Mouse (Mus musculus): ENCODE measurements around the gene Kif18b.
A peak's percentile ranks its signal among the peaks of the same experiment; 100 is the strongest.

Gene Kif18b

DNA sequence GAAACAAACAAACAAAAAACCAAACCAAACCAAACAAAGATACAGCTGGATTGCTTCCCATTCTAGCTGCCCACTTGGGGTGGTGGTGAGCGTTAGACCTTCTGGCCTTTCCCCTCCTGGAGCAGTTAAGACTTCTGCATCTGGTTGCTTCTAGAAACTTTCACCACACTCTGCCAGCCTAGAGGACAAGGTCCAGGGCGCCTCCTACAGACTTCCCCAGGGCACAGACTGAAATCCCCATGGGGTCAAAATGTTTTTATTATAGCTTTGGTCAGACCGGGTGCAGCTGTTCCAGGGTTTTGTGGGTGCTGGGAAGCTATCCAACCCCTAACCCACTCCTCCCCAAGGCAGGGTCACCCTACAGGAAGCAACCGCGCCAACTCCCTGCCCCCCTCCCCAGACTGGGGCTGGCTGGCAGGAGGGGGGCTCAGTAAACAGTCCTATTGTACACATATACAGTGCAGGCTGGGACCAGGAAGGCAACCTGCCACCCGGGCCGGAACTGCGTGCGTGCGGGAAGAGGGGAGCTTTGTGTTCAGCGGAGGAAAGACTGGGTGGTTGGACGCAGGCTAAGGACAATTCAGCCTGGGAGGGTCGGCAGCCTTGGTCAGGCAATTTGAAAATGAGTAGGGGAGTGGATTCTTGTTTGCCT is 14.2 kb upstream of the Kif18b start:
- no peak for DNase-seq (ENCODE audit: low spot score in 2 of 2)

DNA sequence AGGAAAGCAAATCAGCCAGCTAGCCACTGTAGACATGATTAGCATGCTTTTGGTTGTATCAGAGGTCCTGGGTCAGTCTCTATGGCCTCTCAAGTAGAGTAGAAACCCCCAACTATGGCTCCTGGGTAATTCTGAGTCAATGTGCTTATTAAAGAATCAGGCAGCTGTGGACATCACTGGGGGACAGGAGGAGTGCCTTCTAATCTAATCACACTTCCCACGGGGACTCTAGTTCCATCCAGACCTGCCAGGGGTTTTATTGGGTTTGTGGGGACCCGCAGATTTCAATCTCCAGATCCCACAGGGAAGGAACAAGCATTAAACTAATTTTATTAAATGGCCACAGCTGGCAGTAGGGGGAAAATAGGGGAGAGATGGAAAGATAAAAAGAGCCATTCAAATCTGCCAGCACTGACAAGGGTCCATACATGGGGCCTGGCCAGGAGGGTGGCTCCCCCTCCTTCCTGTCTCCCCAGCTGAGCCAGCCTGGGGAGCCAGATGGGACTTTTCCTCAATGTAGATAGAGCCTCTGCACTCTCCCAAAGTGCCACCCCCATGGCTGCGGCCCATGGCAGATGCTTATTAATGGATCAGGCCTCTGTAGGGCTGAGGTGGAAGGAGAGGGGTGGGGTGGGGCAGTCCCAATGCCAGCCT is 12.7 kb upstream of the Kif18b start:
- no peak for DNase-seq (ENCODE audit: low spot score in 2 of 2)

DNA sequence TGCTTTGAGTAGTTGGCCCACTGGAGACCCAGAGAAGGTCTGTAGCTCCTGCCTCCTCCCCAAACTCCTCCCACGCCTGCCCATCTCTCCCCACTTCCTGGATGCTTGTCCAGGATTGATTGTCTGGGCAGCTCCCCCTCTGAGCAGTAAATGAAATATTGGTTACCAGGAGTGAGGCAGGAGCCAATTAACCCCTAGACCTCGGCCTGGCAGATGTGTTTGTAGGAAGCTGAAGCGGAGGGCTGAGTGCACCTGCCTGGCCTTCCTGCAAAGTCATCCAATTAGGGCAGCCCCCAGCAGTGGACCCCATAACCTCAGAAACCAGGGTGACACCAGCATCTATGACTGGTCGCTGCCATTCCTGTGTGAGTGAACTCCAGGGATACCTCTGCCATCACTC is 11.3 kb upstream of the Kif18b start:
- no peak for DNase-seq (ENCODE audit: low spot score in 2 of 2)

DNA sequence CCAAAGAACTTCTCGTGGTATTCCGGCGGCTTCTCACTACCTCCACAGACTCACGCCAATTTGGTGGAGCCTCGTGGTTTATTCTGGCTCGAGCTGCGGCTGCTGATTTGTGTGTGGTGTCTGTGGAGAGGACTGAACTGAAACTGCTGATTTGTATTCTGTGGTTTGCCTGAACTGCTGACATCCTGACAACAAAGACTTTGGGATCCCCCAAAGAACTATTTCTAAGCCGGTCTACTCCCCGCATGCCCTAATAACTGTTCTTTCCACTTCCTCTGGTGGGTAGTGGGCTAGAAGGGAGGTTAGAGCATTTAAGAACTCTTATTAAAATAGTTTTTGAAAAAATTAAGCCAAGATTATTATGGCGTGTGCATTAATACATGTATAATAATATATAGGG is 5.7 kb upstream of the Kif18b start:
- DNase-seq (ENCODE audit: low spot score in 2 of 2): no peak

DNA sequence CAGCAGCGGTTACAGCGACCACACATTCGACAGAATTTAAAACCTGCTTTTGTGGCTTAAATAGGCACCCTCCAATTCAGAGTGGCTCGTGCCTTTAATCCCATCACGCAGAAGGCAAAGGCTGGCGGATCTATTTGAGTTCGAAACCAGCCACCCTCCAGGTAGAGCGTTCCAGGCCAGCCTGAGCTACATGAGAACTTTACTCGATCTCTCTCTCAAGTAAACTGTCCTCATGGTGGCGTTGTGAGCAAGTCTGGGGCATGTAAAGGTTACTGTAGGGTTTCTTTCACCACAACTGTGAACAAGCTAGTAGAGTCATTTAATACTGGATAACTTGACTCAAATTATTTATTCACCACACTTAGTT is 410 bp upstream of the Kif18b start:
- DNase-seq (ENCODE audit: low spot score in 2 of 2): no peak

DNA sequence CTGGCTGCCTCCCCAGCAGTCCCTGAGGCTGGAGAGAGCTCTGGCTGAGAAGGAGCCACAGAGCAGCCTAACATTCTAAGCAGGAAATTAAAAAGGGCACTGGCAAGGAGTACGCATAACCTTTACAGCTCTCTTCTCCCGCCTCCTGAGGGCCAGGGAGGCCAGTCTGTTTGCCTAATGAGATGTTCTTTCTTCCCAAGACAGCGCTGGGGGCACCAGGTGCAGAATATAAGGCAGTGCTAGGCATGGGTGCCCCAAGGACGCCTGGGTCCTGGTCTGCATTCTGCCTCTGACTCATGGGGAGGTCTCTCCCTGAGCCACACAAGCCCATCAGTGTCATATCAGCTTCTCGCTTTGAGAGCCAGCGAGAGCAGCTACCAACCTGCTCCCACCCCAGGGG is 3.4 kb downstream of the Kif18b start:
- DNase-seq (ENCODE audit: low spot score in 2 of 2): no peak

DNA sequence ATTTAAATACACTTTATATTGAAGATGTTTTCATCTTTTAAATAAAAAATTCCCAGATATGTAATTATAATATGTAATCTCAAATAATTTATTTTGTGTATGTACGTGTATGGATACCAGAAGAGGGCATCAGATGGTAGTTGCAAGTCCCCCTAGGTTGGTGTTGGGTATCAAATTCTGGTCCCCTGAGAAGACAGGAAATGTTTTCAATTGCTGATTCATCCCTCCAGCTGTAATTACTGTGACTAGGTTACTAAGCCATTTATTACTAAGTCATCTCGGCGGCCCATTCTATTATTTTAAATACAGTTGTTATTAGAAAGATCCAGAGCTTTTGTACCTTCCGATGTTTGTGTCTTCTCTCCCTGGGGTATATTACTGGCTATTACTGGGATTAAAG is 6.8 kb downstream of the Kif18b start:
- DNase-seq (ENCODE audit: low spot score in 2 of 2): no peak

DNA sequence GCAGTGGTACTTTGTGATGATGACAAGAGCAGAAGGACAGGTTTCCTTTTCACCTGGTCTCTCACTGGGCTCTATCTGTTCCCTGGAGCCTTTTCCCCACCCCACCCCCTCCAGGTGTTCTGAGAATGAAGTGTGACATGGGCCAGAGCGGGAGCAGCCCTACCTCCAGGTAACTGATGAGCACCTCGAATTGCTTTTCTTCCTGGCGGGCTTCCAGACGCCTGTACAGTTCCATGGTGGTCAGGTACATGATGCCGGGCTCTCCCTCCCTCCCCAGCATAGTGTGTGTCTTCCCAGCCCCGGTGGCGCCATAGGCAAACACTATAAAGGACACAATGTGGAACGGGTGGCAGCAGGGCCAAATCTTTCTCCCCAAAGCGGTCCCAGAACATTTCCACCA is 9.5 kb downstream of the Kif18b start:
- no peak for DNase-seq (ENCODE audit: low spot score in 2 of 2)

DNA sequence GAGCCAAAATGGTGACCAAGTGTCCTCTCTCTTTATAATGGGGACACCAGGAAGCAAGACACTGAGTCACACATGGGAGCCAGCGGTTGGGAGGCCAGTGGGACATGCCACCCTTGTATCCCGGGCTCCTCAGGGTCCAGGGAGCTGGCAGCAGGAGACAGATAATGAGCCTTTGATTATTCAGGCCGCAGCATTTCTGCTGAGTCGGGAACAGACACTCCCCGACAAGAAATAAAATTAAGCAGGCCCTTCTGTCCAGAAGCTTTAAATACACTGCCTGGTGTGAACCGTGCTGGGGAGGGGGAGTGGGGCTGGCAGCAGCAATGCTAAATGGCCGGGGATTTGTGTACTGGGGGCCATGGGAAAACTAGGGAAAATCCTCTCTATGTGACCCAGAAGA is 13.5 kb downstream of the Kif18b start:
- DNase-seq (ENCODE audit: low spot score in 2 of 2): no peak

DNA sequence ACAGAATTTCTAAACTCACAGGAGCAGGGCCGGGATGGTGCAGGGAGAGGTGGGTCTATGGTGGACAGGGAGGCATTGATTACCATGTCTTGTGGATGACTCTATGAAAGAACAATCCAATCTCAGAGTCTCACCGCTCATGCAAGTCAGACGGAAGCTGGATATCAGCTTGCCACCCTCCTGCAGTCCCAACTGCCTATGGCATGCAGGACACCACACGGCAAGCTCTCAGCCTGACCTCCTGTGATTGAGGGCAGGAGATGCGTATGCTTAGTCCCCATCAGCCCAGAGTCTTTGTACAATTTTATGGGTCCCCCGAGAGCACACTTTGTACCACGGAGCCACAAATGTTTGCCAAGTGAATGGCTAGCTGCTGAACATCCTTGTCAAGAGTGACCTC is 21.3 kb downstream of the Kif18b start:
- no peak for DNase-seq (ENCODE audit: low spot score in 2 of 2)

DNA sequence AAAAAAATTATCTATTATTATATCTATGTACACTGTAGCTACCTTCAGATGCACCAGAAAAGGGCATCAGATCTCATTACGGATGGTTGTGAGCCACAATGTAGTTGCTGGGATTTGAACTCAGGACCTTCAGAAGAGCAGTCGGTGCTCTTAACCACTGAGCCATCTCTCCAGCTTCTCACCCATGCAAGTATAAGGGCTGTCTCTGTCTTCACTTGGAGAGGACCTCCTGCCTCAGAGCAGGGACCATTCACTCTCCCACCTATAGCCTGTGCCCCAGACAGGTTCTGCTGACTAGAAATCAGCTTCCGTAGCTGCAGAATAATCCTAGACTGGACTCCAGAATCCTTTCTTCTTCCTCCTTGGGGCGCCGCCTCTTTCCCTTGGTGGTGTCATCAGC is 22.8 kb downstream of the Kif18b start:
- no peak for DNase-seq (ENCODE audit: low spot score in 2 of 2)

DNA sequence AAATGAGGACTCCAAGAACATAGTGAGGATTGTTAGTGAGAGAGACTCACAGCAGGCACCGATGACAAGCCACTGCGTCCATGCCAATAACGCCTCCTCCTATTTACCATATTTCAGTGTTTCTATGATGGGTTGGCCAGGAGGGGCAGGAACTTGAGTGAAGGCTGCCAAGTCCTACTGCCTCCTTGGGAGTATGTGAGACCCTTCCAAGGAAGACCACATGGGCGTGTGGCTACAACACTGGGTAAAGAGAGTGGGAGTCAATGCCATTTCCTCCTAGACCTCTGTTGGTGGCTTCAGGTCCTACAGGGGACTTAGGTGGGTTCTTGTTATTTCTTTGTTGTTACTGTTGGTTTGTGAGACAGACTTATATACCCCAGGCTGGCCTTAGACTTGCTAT is 23.7 kb downstream of the Kif18b start:
- no peak for DNase-seq (ENCODE audit: low spot score in 2 of 2)

DNA sequence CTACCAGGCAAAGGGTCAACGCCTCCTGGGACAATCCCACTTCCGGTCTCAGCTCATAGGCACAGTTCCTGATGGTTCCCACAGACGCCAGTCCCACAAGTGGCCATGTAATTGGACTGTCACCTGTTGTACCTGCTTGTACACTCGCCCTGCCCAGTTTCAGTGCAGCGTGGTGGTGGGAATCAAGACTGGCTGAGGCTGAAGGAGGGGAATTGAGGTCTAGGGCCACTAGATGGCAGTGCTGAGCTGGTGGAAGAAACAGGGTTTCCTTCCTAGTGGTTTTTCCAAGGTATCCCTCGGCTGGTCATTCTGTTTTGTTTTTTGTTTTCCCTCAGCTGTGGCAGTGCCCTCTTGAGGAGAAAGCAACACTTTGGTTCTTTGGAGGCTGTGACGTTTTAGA is 24.2 kb downstream of the Kif18b start, which contains the start of gene Gfap:
TSS of gene Gfap (minus strand) at position 150 of the 400 bp plus-strand sequence.
- peak; percentile 45 to 71 for DNase-seq (ENCODE audit: low spot score in 2 of 2)

DNA sequence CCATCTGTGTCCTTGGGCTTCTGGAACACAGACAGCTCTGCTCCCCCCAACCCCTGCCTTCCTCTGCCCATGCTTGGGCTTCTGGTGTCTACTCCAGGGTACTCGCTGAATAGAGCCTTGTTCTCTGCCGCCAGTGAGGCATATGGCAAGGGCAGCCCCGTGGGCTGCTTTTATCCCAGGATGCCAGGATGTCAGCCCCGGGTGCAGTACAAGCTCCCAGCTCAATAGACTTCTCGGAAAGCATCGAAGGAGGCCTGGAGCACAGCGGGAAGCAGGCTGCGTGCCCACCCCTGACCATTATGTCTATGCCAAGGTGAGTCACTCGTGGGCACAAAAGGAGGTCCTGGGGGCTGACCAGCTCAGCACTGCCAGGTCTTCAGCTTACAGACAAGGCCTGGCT is 26.5 kb downstream of the Kif18b start:
- DNase-seq (ENCODE audit: low spot score in 2 of 2): no peak

DNA sequence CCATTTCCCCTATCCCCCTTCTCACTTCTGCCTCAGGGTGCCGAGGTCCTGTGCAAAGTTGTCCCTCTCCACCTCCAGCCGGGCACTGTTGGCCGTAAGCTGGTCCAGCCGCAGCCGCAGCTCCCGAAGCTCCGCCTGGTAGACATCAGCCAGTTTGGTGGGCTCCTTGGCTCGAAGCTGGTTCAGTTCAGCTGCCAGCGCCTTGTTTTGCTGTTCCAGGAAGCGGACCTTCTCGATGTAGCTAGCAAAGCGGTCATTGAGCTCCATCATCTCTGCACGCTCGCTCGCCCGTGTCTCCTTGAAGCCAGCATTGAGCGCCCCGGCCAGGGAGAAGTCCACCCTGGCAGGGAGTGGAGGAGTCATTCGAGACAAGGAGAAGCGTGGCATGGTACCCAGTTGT is 28.3 kb downstream of the Kif18b start:
- no peak for DNase-seq (ENCODE audit: low spot score in 2 of 2)

DNA sequence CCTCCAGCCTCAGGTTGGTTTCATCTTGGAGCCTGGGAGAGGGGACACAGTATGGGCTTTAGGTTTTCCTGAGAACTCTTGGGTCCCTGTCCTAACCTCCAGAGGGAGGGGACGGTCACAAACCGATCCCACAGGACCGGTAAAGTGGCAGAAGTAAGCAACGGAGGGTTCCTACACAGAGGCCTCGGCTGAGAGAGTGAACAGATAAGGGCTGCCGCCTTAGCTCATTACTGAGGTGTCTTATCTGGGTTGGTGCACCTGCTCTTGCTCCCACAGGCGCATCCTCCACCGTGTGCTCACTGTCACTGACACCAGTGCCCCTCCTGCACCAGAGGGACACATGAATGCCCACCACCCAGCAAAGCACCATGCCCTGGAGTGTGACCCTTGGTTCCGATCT is 29.1 kb downstream of the Kif18b start:
- DNase-seq (ENCODE audit: low spot score in 2 of 2): no peak

DNA sequence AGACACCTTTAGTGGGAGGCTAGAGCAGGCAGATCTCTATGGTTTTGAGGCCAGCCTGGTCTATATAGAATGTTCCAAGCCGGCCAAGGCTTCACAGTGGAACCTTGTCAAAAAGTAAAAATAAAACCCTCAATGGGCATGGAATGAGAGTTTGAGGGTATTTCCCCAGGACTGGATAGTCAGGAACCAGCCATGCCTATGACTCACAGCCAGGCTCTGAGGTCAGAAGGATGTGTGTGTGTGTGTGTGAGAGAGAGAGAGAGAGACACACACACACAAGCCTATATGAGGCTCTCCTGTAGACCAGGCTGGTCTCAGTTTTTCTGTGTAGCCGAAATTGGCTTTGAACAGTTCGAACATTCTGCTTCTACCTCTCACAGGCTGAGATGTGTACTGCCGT is 30.2 kb downstream of the Kif18b start:
- no peak for DNase-seq (ENCODE audit: low spot score in 2 of 2)

DNA sequence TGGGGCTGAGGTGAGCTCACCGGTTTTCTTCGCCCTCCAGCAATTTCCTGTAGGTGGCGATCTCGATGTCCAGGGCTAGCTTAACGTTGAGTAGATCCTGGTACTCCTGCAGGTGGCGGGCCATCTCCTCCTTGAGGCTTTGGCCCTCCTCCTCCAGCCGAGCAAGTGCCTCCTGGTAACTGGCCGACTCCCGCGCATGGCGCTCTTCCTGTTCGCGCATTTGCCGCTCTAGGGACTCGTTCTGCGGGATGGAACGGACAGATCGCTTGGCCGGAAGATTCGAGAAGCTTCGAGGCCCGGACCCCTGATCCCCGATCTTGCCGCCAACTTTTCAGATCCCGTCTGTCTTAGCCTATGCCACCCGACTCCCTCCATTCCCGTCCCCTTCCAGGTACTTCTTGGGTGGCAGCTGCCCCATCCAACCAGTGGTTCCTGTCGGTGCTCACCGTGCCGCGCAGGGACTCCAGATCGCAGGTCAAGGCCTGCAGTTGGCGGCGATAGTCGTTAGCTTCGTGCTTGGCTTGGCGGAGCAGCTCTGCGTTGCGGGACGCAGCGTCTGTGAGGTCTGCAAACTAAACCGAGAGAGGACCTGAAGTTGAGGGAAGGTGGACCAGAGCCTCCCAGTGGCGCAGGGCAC is 31.8 kb downstream of the Kif18b start:
- DNase-seq (ENCODE audit: low spot score in 2 of 2): no peak

DNA sequence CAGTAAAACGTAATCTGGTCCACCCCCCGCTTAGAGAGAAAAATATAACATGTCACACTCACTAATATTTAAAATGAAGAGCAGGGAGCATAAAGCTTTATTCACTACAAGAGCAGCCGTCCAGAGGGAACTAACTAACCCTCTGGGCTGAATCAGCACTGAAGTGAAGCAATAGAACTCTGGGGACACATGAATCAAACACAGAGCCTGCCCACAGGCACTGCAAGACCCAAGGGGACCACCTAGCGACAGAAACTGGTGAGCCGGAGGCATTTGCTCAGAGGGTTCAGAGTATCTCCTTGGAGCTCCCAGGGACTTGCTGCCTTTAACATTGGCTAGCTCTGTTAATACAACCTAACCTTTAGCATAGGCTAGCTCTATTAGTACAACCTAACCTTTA is 34.8 kb downstream of the Kif18b start:
- DNase-seq (ENCODE audit: low spot score in 2 of 2): no peak

DNA sequence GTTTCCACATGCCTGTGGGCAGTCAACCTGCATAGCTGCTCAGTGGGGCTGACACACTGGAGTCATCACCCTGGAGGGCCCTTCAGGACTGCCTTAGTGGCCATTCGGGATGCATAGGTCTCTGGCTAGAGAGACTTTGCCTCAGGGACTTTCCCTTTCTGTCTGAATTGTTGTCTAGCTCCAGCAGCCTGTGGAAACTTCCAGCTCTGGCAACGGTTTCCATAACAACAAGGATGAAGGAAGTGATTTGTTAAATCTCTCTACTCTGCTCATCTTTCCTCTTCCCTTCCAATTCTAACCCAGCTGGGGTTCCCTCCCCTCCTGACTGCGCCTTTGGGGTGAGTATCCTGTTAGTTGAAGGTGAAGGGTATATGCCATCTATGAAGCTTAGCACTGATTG is 36.8 kb downstream of the Kif18b start:
- peak in 1 of 2 experiments; percentile 28 for DNase-seq (ENCODE audit: low spot score in 2 of 2)

DNA sequence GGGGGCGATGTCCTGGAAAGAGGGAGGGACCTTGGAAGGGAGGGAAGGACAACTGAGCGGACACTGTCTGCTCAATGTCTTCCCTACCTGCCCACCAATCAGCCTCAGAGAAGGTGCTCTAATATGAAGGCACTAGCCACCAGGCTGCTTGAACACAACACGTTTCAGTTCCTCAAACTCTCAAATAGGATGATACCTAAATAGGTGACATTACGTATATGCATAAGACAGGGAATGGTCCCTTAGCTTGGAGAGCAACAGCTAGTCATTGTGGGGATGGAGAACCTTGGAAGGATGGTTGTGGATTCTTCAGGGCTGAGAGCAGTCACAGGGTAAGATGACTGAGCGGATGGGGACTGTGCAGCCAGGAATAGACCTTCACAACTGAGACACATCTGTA is 37.5 kb downstream of the Kif18b start:
- DNase-seq (ENCODE audit: low spot score in 2 of 2): no peak

DNA sequence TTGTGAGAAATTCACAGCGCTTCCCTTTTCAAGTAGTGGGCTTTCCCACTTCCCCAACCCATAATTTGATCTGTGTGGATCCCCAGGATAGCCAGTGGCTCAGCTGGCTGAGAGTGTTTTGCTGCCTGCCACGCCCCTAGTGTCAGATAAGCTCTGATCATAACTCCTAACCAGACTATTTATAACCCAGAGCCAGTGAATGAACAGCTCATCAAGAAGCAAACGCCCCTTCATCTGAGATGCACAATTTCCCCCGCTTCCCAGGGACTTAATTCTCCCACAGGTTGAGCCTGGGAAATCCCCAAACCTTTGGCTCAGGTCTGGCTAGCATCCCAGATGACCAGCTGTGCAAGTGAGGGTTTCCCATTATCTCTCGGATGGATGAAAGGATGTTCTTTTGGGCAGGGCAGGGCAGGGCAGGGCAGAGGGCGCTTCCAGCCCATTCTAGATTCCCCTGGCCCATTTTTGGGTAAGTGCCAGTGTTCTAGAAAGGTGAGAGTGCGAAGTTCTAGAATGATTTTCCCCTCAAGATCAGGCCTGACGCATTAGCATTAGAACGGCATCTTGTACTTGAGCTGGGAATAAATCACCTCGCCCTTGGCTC is 40.2 kb downstream of the Kif18b start, which contains the start of gene Fam187a:
TSS of gene Fam187a (plus strand) at position 554 of the 604 bp plus-strand sequence.
- DNase-seq (ENCODE audit: low spot score in 2 of 2): no peak

Data from right cerebral cortex, postnatal 36 days (tissue).